Mouse (Mus musculus): Measurements from ENCODE around the gene Sltm.
"Not testable (repeated sequence)": the region's sequence is repeated elsewhere in the genome, so short reads cannot be mapped to it uniquely, and the experiment has no call there.

Sltm gene

GRCm38 (mm10) chr9:70542305-70543041, at the start of gene Sltm:
Gene Sltm (plus strand): TSS chr9:70542754.
- DNase-seq (ENCODE audit: low spot score): peak; percentile 99

- no peak for DNase-seq (ENCODE audit: low spot score)
These were observed 49.5 kb upstream of the Sltm start for GRCm38 (mm10) chr9:70493038-70493437.

- DNase-seq (ENCODE audit: low spot score): no peak
These were observed 45.6 kb upstream of the Sltm start for GRCm38 (mm10) chr9:70496990-70497389.

GRCm38 (mm10) chr9:70502284-70503014, 40.1 kb upstream of the Sltm start:
- no peak for DNase-seq (ENCODE audit: low spot score)

GRCm38 (mm10) chr9:70503015-70503603, 39.4 kb upstream of the Sltm start:
- no peak for DNase-seq (ENCODE audit: low spot score)

GRCm38 (mm10) chr9:70503626-70504041, 38.9 kb upstream of the Sltm start, which contains the start of gene Rnf111:
Gene Rnf111 (minus strand): TSS chr9:70503725.
- DNase-seq (ENCODE audit: low spot score): peak; percentile 96

- no peak for DNase-seq (ENCODE audit: low spot score)
These were observed 36.4 kb upstream of the Sltm start for GRCm38 (mm10) chr9:70506186-70506585.

GRCm38 (mm10) chr9:70506787-70507186, 35.8 kb upstream of the Sltm start:
- no peak for DNase-seq (ENCODE audit: low spot score)

- no peak for DNase-seq (ENCODE audit: low spot score)
These were observed 32.5 kb upstream of the Sltm start for GRCm38 (mm10) chr9:70509906-70510525.

GRCm38 (mm10) chr9:70510998-70511583, 31.5 kb upstream of the Sltm start:
- no peak for DNase-seq (ENCODE audit: low spot score)

GRCm38 (mm10) chr9:70511681-70512080, 30.9 kb upstream of the Sltm start:
- no peak for DNase-seq (ENCODE audit: low spot score)

GRCm38 (mm10) chr9:70520651-70521050, 21.9 kb upstream of the Sltm start:
- DNase-seq (ENCODE audit: low spot score): no peak

- DNase-seq (ENCODE audit: low spot score): no peak
These were observed 18.7 kb upstream of the Sltm start for GRCm38 (mm10) chr9:70523813-70524212.

GRCm38 (mm10) chr9:70524366-70524765, 18.2 kb upstream of the Sltm start:
- no peak for DNase-seq (ENCODE audit: low spot score)

- no peak for DNase-seq (ENCODE audit: low spot score)
These were observed 9.2 kb upstream of the Sltm start for GRCm38 (mm10) chr9:70533328-70533727.

GRCm38 (mm10) chr9:70541584-70541983, 970 bp upstream of the Sltm start:
- no peak for DNase-seq (ENCODE audit: low spot score)

GRCm38 (mm10) chr9:70543048-70543880, 710 bp downstream of the Sltm start:
- no peak for DNase-seq (ENCODE audit: low spot score)

- no peak for DNase-seq (ENCODE audit: low spot score)
These were observed 1.4 kb downstream of the Sltm start for GRCm38 (mm10) chr9:70543985-70544384.

- no peak for DNase-seq (ENCODE audit: low spot score)
These were observed 2.3 kb downstream of the Sltm start for GRCm38 (mm10) chr9:70544831-70545230.

- DNase-seq (ENCODE audit: low spot score): not testable (repeated sequence)
These were observed 4.0 kb downstream of the Sltm start for GRCm38 (mm10) chr9:70546576-70546975.

GRCm38 (mm10) chr9:70548304-70548703, 5.8 kb downstream of the Sltm start:
- no peak for DNase-seq (ENCODE audit: low spot score)

Measured in layer of hippocampus, adult 11-12 months (tissue).